Mouse (Mus musculus) CH12.LX (cell line): Measurements from ENCODE around the gene Xrn2. TPM values are rescaled to one million over a fixed set of nuclear protein-coding genes. Genes with fewer than 3 reads are reported as not detected.

Experiments used
- polyA plus RNA-seq: library from polyadenylated mRNA; unstranded; fragments of >175 nt; gene quantifications from 2 replicates; pipeline ENCODE4 v1.2.1, GENCODE M21; 2012; ENCODE audit warnings: low read depth; ENCODE audit not compliant: insufficient read length
- total RNA-seq, 2 experiments: library from RNA; depleted of rRNA; stranded (reverse); fragments of 300-350 nt in 1 of 2; fragments of >200 nt in 1 of 2; gene quantifications; 2 replicates each; pipeline ENCODE4 v1.2.3; 2012 to 2014

Xrn2 gene
- total and polyA plus RNA-seq, 3 experiments, result 106 to 115 (median 114) TPM

Other genes starting within 250 kb of the Xrn2 start
- gene Kiz, start 157.1 kb upstream of the Xrn2 start, total RNA-seq (2012; rRNA removed), result 9.8 and 14.1 TPM in 2 replicates
- gene Kiz, start 157.1 kb upstream of the Xrn2 start, total RNA-seq (2014; rRNA removed), result 13.0 TPM in 2 replicates
- gene Kiz, start 157.1 kb upstream of the Xrn2 start, polyA plus RNA-seq, result 11.2 and 13.8 TPM in 2 replicates
- not detected in 2 replicates for gene Nkx2-4, start 72.4 kb downstream of the Xrn2 start, total RNA-seq (2012; rRNA removed)
- gene Nkx2-4, start 72.4 kb downstream of the Xrn2 start, total RNA-seq (2014; rRNA removed), result not detected in 2 replicates
- gene Nkx2-4, start 72.4 kb downstream of the Xrn2 start, polyA plus RNA-seq, result not detected in 2 replicates
- gene Nkx2-2, start 181.2 kb downstream of the Xrn2 start, total RNA-seq (2012; rRNA removed), result not detected in 2 replicates
- gene Nkx2-2, start 181.2 kb downstream of the Xrn2 start, total RNA-seq (2014; rRNA removed), result not detected in 2 replicates
- gene Nkx2-2, start 181.2 kb downstream of the Xrn2 start, polyA plus RNA-seq, result not detected in 2 replicates